Mouse (Mus musculus) adrenal gland, postnatal 36 days (tissue): Measurements from ENCODE around the gene Med8. TPM values are rescaled to one million over a fixed set of nuclear protein-coding genes. Genes with fewer than 3 reads are reported as not detected.

Experiments used
- DNase-seq, 2 experiments: peaks; one replicate each; pipeline ENCODE4 v3.0.0; 2021; ENCODE audit warnings: mixed read lengths in 1 of 2
- long read RNA-seq, 2 experiments: library from polyadenylated mRNA; stranded (forward); transcript quantifications; one replicate each; pipeline ENCODE4 v2.0.0; 2021; ENCODE audit warnings: borderline sequencing depth in 2 of 2
- total RNA-seq, 2 experiments: library from RNA; stranded (reverse); gene quantifications; 2 replicates each; pipeline ENCODE4 v1.2.3; 2021

The Med8 gene
- 10 to 100 TPM; 69.6 to 74.0 TPM for total RNA-seq
- long read RNA-seq, experiment 1, transcript Med8-201 (7 exons, 1,145 nt), result major isoform, 41 of 78 reads
- long read RNA-seq, experiment 1, partial matches to known transcripts, result 11 of 78 reads
- long read RNA-seq, experiment 1, other reads (novel, unspliced or antisense), result 20 of 78 reads
- long read RNA-seq, experiment 2, transcript Med8-201 (7 exons, 1,145 nt), result major isoform, 13 of 19 reads
- long read RNA-seq, experiment 2, partial matches to known transcripts, result 0 of 19 reads
- long read RNA-seq, experiment 2, other reads (novel, unspliced or antisense), result 3 of 19 reads

DNA sequence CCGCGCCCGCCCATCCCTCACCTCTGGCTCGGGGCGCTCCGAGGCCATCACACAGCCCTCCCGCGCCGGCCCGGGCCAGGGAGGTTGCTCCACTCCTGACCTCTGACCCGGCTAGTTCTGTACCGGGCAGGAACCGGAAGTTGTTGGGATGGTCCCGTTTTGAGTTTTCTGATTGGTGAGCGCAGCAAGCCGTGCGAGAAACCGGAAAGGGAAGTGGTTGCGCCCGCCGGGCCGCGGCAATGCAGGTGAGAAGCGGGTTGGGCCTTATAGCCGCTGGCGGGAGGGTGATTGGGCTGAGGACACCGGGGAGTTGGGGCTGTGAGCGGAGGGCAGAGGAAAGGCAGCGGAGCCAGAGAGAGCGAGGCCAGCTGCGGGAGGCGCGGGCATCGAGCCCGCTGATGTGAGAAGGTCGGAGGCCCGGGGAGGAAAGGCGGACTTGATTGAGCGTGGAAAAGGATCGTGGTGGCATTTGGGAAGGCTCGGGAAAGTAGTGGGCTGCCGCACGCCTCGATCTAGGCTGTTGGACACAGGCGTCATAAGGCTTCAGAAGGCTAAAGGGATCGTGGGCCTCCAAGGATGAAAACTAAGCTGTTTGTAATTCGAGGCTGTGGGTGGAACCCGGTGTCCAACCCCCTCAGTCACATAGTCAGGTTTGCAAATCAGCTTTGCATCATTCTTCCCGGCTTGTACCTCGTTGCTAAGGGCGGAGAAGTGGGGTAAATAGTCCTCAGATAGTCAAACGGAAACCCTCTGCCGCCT lies at the start of gene Med8, which contains the start of gene Szt2:
Gene Med8, plus strand, starts transcription at position 196 of the 759 bp plus-strand sequence.
Gene Szt2, minus strand, starts transcription at position 132 of the 759 bp plus-strand sequence.
- DNase-seq, result peak; percentile 93 to 94

- DNase-seq, result peak; percentile 84 to 86
Observed at GRCm38 (mm10) chr4:118359896-118360720, 49.0 kb upstream of the Med8 start.

GRCm38 (mm10) chr4:118361451-118361850 lies 47.7 kb upstream of the Med8 start:
- no peak for DNase-seq

DNA sequence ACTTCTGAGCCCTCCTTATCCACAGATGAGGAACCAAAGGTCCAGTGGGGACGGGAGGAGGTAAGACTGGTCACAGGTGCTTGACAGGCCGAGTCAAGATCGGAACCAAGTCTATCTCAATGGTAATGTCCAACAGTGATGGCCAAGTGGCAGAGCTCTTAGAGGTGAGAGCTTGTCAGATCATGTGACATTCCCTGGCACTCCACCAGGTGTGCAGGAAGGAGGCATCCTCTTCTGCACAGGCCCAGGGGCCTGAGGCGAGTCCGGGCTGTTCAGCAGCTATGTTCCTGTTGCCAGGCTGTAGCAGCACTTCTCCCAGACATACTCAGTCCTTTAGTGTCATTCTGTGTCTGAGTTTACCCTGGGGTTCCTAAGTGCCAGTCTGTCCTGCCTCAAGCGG lies 46.3 kb upstream of the Med8 start:
- DNase-seq, result no peak

DNA sequence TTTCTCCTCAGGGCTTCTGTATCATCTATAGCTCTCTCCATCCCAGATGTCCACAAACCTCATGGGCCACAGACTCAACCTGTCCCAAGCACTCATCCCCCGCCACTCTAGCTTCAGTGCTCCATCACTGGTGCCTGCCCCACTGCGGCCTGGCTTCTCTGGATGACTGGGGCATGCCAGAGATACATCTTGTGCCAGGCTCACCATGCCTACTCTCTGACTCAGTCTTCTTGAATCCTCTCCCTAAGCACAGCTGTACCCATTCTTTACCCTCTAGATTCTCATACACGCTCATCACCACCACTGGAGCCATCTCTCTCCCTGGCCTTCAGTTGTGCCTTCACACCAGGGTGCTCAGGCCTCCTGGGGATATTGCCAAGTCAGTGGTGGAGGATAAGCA lies 45.2 kb upstream of the Med8 start:
- DNase-seq, result no peak

DNA sequence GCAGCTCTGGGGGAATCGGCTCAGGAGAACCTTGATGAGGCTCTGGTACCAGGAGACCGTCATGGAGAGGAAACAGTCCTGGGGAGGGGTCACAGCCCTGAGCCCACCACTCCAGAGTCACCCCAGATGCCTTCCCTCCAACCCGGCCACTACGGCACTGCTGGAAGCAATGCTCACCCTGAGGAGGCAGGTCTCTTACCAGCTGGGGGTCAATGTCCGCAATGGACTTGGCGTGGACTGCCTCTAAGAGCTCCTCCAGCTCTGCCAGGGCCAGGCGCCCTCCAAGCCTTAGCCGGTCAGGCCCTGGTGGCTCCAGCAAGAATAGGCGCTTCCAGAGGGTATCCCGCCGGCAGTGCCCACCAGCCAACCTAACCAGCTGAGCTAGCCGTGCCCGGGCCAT lies 44.5 kb upstream of the Med8 start:
- DNase-seq, result no peak

GRCm38 (mm10) chr4:118365991-118366390 lies 43.1 kb upstream of the Med8 start:
- DNase-seq, result no peak

- no peak for DNase-seq
Observed at GRCm38 (mm10) chr4:118367551-118367950, 41.6 kb upstream of the Med8 start.

DNA sequence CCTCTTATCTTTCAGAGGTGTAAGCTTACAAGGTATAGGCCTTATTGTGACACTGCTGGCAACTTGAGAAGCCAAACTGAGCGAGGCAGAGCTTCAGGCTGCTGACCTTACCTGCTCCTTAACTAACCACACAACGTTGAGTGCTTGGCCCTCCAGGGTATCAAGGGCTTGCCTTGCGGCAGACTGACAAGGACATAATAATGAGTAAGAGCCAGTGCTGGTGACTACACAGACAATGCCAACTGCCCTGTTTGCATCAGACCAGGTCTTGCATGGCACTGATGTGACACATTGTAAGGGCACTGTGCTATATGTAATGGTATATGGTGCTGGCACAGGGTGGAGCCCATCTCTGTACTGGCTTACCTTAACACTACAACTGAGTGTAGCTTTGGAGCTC lies 40.5 kb upstream of the Med8 start:
- peak in 1 of 2 experiments; percentile 42 for DNase-seq

DNA sequence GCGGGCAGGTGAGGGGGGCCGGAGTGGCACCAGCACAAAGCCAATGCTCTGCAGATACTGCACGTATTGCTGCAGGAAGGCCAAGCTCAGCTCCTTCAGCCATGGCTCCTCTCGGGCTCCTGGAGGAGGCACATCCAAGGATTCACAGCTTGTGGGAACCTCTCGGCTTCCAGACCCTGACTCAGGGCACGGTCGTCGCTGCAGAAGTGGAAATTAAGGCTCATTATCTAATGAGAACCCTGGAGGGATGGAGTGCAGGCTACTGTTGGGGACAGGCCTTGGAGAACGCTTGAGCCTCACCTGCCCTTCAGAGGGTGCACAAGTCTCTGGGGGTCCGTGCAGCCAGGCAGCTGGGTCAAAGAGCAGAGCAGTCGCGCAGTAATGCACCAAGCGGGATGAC lies 37.3 kb upstream of the Med8 start:
- no peak for DNase-seq

- no peak for DNase-seq
Observed at GRCm38 (mm10) chr4:118375999-118376398, 33.1 kb upstream of the Med8 start.

GRCm38 (mm10) chr4:118383271-118383670 lies 25.9 kb upstream of the Med8 start:
- DNase-seq, result no peak

- no peak for DNase-seq
Observed at GRCm38 (mm10) chr4:118387316-118387715, 21.8 kb upstream of the Med8 start.

DNA sequence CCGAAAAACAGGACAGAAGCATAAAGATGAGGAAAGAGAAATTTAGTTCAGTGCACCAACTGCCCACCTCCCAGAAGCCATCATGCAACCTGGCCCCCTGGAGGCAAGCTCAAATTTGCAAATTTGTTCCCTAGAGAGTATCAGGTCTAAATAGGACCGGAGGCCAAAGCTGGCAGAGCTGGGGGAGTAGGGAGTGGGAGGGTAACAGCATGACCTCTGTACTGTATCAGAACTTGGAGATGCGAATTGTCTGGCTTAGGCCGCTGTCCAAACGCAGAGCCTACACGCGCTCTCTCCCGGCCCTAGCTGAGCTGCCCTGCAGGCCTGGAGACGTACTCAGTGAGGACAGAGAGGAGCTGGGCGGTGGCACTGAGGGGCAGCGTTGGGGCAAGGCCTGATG lies 19.0 kb upstream of the Med8 start:
- no peak for DNase-seq

GRCm38 (mm10) chr4:118394505-118394904 lies 14.6 kb upstream of the Med8 start:
- no peak for DNase-seq

GRCm38 (mm10) chr4:118395289-118395688 lies 13.8 kb upstream of the Med8 start:
- DNase-seq, result no peak

GRCm38 (mm10) chr4:118396433-118396832 lies 12.7 kb upstream of the Med8 start:
- no peak for DNase-seq

GRCm38 (mm10) chr4:118398400-118398799 lies 10.7 kb upstream of the Med8 start:
- peak in 1 of 2 experiments; percentile 17 for DNase-seq

- no peak for DNase-seq
Observed at GRCm38 (mm10) chr4:118401421-118401820, 7.7 kb upstream of the Med8 start.

- DNase-seq, result peak; percentile 20 to 24
Observed at GRCm38 (mm10) chr4:118401918-118402317, 7.2 kb upstream of the Med8 start.

- peak; percentile 52 to 66 for DNase-seq
Observed at GRCm38 (mm10) chr4:118402701-118403100, 6.4 kb upstream of the Med8 start.

GRCm38 (mm10) chr4:118410871-118411270 lies 1.7 kb downstream of the Med8 start:
- no peak for DNase-seq

GRCm38 (mm10) chr4:118413553-118413952 lies 4.4 kb downstream of the Med8 start:
- no peak for DNase-seq
